Mouse (Mus musculus): ENCODE measurements around the gene Cabp7. TPM values are rescaled to one million over a fixed set of nuclear protein-coding genes. Genes with fewer than 3 reads are reported as not detected.

The Cabp7 gene
- polyA plus RNA-seq, 1 experiment from 2014 or later = 0.07 TPM

GRCm38 (mm10) chr11:4769293-4769692, 22.7 kb upstream of the Cabp7 start:
- H3K4me3 ChIP-seq (ENCODE audit: low read length) = no peak overlapping the region
- no peaks in the 10 kb centered on the region for H3K9me3 ChIP-seq (ENCODE audit: control insufficient read depth, low read length)
- H3K9ac ChIP-seq (ENCODE audit: low read depth, low read length) = no peak overlapping the region
- no peaks in the 10 kb centered on the region for H3K4me1 ChIP-seq (ENCODE audit: control insufficient read depth, insufficient read depth, low read length)
- no peak overlapping the region for H3K4me2 ChIP-seq (ENCODE audit: low read depth, low read length)
- WGBS = 71% methylated on average over 7 of the region's 7 CpGs
- no peak overlapping the region for H3K27ac ChIP-seq (ENCODE audit: low read length)
- no peaks in the 10 kb centered on the region for H3K27me3 ChIP-seq (replicated peaks; ENCODE audit: control insufficient read depth, insufficient read depth, low read length)
- no peaks in the 10 kb centered on the region for H3K36me3 ChIP-seq (ENCODE audit: control insufficient read depth, insufficient read depth, low read length)
- no peak for ATAC-seq

- no peak overlapping the region for H3K4me3 ChIP-seq (ENCODE audit: low read length)
- H3K4me1 ChIP-seq (ENCODE audit: control insufficient read depth, insufficient read depth, low read length) = no peaks in the 10 kb centered on the region
- WGBS = 89% methylated on average over 4 of the region's 4 CpGs
- H3K9ac ChIP-seq (ENCODE audit: low read depth, low read length) = no peak overlapping the region
- 0 out of 2 replicates have a peak, but pooled peaks cover 1% of the 10 kb centered on the region for H3K27me3 ChIP-seq (replicated peaks; ENCODE audit: control insufficient read depth, insufficient read depth, low read length)
- ATAC-seq = no peak
- H3K27ac ChIP-seq (ENCODE audit: low read length) = no peak overlapping the region
- H3K9me3 ChIP-seq (ENCODE audit: control insufficient read depth, low read length) = no peaks in the 10 kb centered on the region
- no peaks in the 10 kb centered on the region for H3K36me3 ChIP-seq (ENCODE audit: control insufficient read depth, insufficient read depth, low read length)
- H3K4me2 ChIP-seq (ENCODE audit: low read depth, low read length) = no peak overlapping the region
Observed at GRCm38 (mm10) chr11:4768399-4768798, 21.8 kb upstream of the Cabp7 start.

GRCm38 (mm10) chr11:4764476-4764875, 17.9 kb upstream of the Cabp7 start:
- 39% methylated on average over 5 of the region's 5 CpGs for WGBS

GRCm38 (mm10) chr11:4763631-4764030, 17.1 kb upstream of the Cabp7 start:
- Histone ChIP-seq H3K27me3 (replicated peaks; ENCODE audit: control insufficient read depth, insufficient read depth, low read length) (peaks cover 10% of the 10 kb centered on the region), H3K4me2 (ENCODE audit: low read depth, low read length) (no peak overlapping the region), H3K4me1 (ENCODE audit: control insufficient read depth, insufficient read depth, low read length) (no peaks in the 10 kb centered on the region), H3K27ac (ENCODE audit: low read length) (no peak overlapping the region), H3K4me3 (ENCODE audit: low read length) (no peak overlapping the region), H3K36me3 (ENCODE audit: control insufficient read depth, insufficient read depth, low read length) (no peaks in the 10 kb centered on the region), H3K9me3 (ENCODE audit: control insufficient read depth, low read length) (no peaks in the 10 kb centered on the region), H3K9ac (ENCODE audit: low read depth, low read length) (no peak overlapping the region)
- ATAC-seq = no peak
- 11% methylated on average over 5 of the region's 5 CpGs for WGBS

More at GRCm38 (mm10) chr11:4764476-4764875, 17.9 kb upstream of the Cabp7 start:
- no peak overlapping the region for H3K9ac ChIP-seq (ENCODE audit: low read depth, low read length)
- no peak overlapping the region for H3K4me3 ChIP-seq (ENCODE audit: low read length)
- no peak overlapping the region for H3K27ac ChIP-seq (ENCODE audit: low read length)
- peaks cover 10% of the 10 kb centered on the region for H3K27me3 ChIP-seq (replicated peaks; ENCODE audit: control insufficient read depth, insufficient read depth, low read length)
- no peaks in the 10 kb centered on the region for H3K9me3 ChIP-seq (ENCODE audit: control insufficient read depth, low read length)
- H3K4me2 ChIP-seq (ENCODE audit: low read depth, low read length) = no peak overlapping the region
- no peaks in the 10 kb centered on the region for H3K4me1 ChIP-seq (ENCODE audit: control insufficient read depth, insufficient read depth, low read length)
- no peak for ATAC-seq
- H3K36me3 ChIP-seq (ENCODE audit: control insufficient read depth, insufficient read depth, low read length) = no peaks in the 10 kb centered on the region

- WGBS = 15% methylated on average over 2 of the region's 2 CpGs
- no peak for ATAC-seq
Observed at GRCm38 (mm10) chr11:4762511-4762910, 15.9 kb upstream of the Cabp7 start.

GRCm38 (mm10) chr11:4761991-4762390, 15.4 kb upstream of the Cabp7 start:
- no peak overlapping the region for H3K4me3 ChIP-seq (ENCODE audit: low read length)
- H3K4me1 ChIP-seq (ENCODE audit: control insufficient read depth, insufficient read depth, low read length) = no peaks in the 10 kb centered on the region
- no peaks in the 10 kb centered on the region for H3K9me3 ChIP-seq (ENCODE audit: control insufficient read depth, low read length)
- no peak overlapping the region for H3K4me2 ChIP-seq (ENCODE audit: low read depth, low read length)
- WGBS = 18% methylated on average over 6 of the region's 6 CpGs
- H3K36me3 ChIP-seq (ENCODE audit: control insufficient read depth, insufficient read depth, low read length) = no peaks in the 10 kb centered on the region
- ATAC-seq = no peak
- no peak overlapping the region for H3K27ac ChIP-seq (ENCODE audit: low read length)
- H3K9ac ChIP-seq (ENCODE audit: low read depth, low read length) = no peak overlapping the region
- H3K27me3 ChIP-seq (replicated peaks; ENCODE audit: control insufficient read depth, insufficient read depth, low read length) = peaks cover 10% of the 10 kb centered on the region

More at GRCm38 (mm10) chr11:4762511-4762910, 15.9 kb upstream of the Cabp7 start:
- H3K4me2 ChIP-seq (ENCODE audit: low read depth, low read length) = no peak overlapping the region
- no peak overlapping the region for H3K9ac ChIP-seq (ENCODE audit: low read depth, low read length)
- H3K27me3 ChIP-seq (replicated peaks; ENCODE audit: control insufficient read depth, insufficient read depth, low read length) = peaks cover 10% of the 10 kb centered on the region
- H3K36me3 ChIP-seq (ENCODE audit: control insufficient read depth, insufficient read depth, low read length) = no peaks in the 10 kb centered on the region
- H3K4me3 ChIP-seq (ENCODE audit: low read length) = no peak overlapping the region
- no peaks in the 10 kb centered on the region for H3K4me1 ChIP-seq (ENCODE audit: control insufficient read depth, insufficient read depth, low read length)
- H3K27ac ChIP-seq (ENCODE audit: low read length) = no peak overlapping the region
- no peaks in the 10 kb centered on the region for H3K9me3 ChIP-seq (ENCODE audit: control insufficient read depth, low read length)

GRCm38 (mm10) chr11:4760438-4760837, 13.9 kb upstream of the Cabp7 start:
- Histone ChIP-seq H3K4me3 (ENCODE audit: low read length) (no peak overlapping the region), H3K4me1 (ENCODE audit: control insufficient read depth, insufficient read depth, low read length) (no peaks in the 10 kb centered on the region), H3K9ac (ENCODE audit: low read depth, low read length) (no peak overlapping the region), H3K27ac (ENCODE audit: low read length) (no peak overlapping the region; the same call in 1 of the 2 replicates), H3K4me2 (ENCODE audit: low read depth, low read length) (no peak overlapping the region), H3K27me3 (replicated peaks; ENCODE audit: control insufficient read depth, insufficient read depth, low read length) (peaks cover 10% of the 10 kb centered on the region), H3K36me3 (ENCODE audit: control insufficient read depth, insufficient read depth, low read length) (no peaks in the 10 kb centered on the region), H3K9me3 (ENCODE audit: control insufficient read depth, low read length) (no peaks in the 10 kb centered on the region)
- peak; percentile 42; the same call in 1 of the 2 replicates for ATAC-seq
- 23% methylated on average over 4 of the region's 4 CpGs for WGBS

- no peak overlapping the region for H3K4me2 ChIP-seq (ENCODE audit: low read depth, low read length)
- H3K27ac ChIP-seq (ENCODE audit: low read length) = no peak overlapping the region
- WGBS = 25% methylated on average over 4 of the region's 4 CpGs
- peaks cover 3% of the 10 kb centered on the region; the same call in 1 of the 2 replicates for H3K9me3 ChIP-seq (ENCODE audit: control insufficient read depth, low read length)
- no peak for ATAC-seq
- peaks cover 6% of the 10 kb centered on the region for H3K27me3 ChIP-seq (replicated peaks; ENCODE audit: control insufficient read depth, insufficient read depth, low read length)
- no peaks in the 10 kb centered on the region for H3K4me1 ChIP-seq (ENCODE audit: control insufficient read depth, insufficient read depth, low read length)
- H3K4me3 ChIP-seq (ENCODE audit: low read length) = no peak overlapping the region
- H3K36me3 ChIP-seq (ENCODE audit: control insufficient read depth, insufficient read depth, low read length) = no peaks in the 10 kb centered on the region
- no peak overlapping the region for H3K9ac ChIP-seq (ENCODE audit: low read depth, low read length)
Observed at GRCm38 (mm10) chr11:4757789-4758158, 11.2 kb upstream of the Cabp7 start.

- WGBS = 46% methylated on average over 11 of the region's 11 CpGs
- Histone ChIP-seq H3K27me3 (replicated peaks; ENCODE audit: control insufficient read depth, insufficient read depth, low read length) (peaks cover 6% of the 10 kb centered on the region), H3K36me3 (ENCODE audit: control insufficient read depth, insufficient read depth, low read length) (no peaks in the 10 kb centered on the region), H3K27ac (ENCODE audit: low read length) (no peak overlapping the region), H3K4me1 (ENCODE audit: control insufficient read depth, insufficient read depth, low read length) (no peaks in the 10 kb centered on the region), H3K4me2 (ENCODE audit: low read depth, low read length) (no peak overlapping the region), H3K9me3 (ENCODE audit: control insufficient read depth, low read length) (peaks cover 3% of the 10 kb centered on the region; the same call in 1 of the 2 replicates), H3K9ac (ENCODE audit: low read depth, low read length) (no peak overlapping the region), H3K4me3 (ENCODE audit: low read length) (no peak overlapping the region)
- no peak for ATAC-seq
Observed at GRCm38 (mm10) chr11:4756984-4757788, 10.6 kb upstream of the Cabp7 start.
